Mouse (Mus musculus): Measurements from ENCODE around the gene Zfp750. TPM values are rescaled to one million over a fixed set of nuclear protein-coding genes. Genes with fewer than 3 reads are reported as not detected.
A peak's percentile ranks its signal among the peaks of the same experiment; 100 is the strongest.

Gene Zfp750
- polyA plus RNA-seq, 1 experiment from 2014 or later = 1.8 TPM

- Histone ChIP-seq H3K4me3 (ENCODE audit: low read depth, low read length) (no peak overlapping the region), H3K4me1 (ENCODE audit: control insufficient read depth, low read depth, low read length) (no peaks in the 10 kb centered on the region; the same call in none of the 2 replicates), H3K4me2 (ENCODE audit: low read depth, low read length) (no peak overlapping the region), H3K27ac (ENCODE audit: low read length) (no peak overlapping the region), H3K27me3 (ENCODE audit: control insufficient read depth, insufficient read depth, low read depth, low read length) (no peaks in the 10 kb centered on the region), H3K36me3 (ENCODE audit: control insufficient read depth, insufficient read depth) (peaks cover 19% of the 10 kb centered on the region), H3K9ac (ENCODE audit: low read depth, low read length) (no peak overlapping the region), H3K9me3 (replicated peaks; ENCODE audit: control insufficient read depth, low read length) (no peaks in the 10 kb centered on the region)
- WGBS (ENCODE audit: insufficient replicate concordance) = 61% methylated on average over 4 of the region's 4 CpGs
- no peak for ATAC-seq (ENCODE audit: low read depth)
These were observed 17.6 kb downstream of the Zfp750 start for GRCm38 (mm10) chr11:121501525-121501924.

GRCm38 (mm10) chr11:121500595-121500994 lies 18.5 kb downstream of the Zfp750 start:
- peak; percentile 58 for ATAC-seq (ENCODE audit: low read depth)
- Histone ChIP-seq H3K4me1 (ENCODE audit: control insufficient read depth, low read depth, low read length) (no peaks in the 10 kb centered on the region; the same call in none of the 2 replicates), H3K9ac (ENCODE audit: low read depth, low read length) (no peak overlapping the region), H3K27ac (ENCODE audit: low read length) (no peak overlapping the region), H3K9me3 (replicated peaks; ENCODE audit: control insufficient read depth, low read length) (no peaks in the 10 kb centered on the region), H3K4me2 (ENCODE audit: low read depth, low read length) (no peak overlapping the region), H3K4me3 (ENCODE audit: low read depth, low read length) (no peak overlapping the region), H3K27me3 (ENCODE audit: control insufficient read depth, insufficient read depth, low read depth, low read length) (no peaks in the 10 kb centered on the region), H3K36me3 (ENCODE audit: control insufficient read depth, insufficient read depth) (peaks cover 15% of the 10 kb centered on the region)

GRCm38 (mm10) chr11:121490651-121491050 lies 28.5 kb downstream of the Zfp750 start:
- H3K4me2 ChIP-seq (ENCODE audit: low read depth, low read length) = no peak overlapping the region
- no peak overlapping the region for H3K4me3 ChIP-seq (ENCODE audit: low read depth, low read length)
- no peak overlapping the region; the same call in 1 of the 2 replicates for H3K27ac ChIP-seq (ENCODE audit: low read length)
- no peaks in the 10 kb centered on the region; the same call in 1 of the 2 replicates for H3K36me3 ChIP-seq (ENCODE audit: control insufficient read depth, insufficient read depth)
- H3K27me3 ChIP-seq (ENCODE audit: control insufficient read depth, insufficient read depth, low read depth, low read length) = no peaks in the 10 kb centered on the region
- no peaks in the 10 kb centered on the region for H3K9me3 ChIP-seq (replicated peaks; ENCODE audit: control insufficient read depth, low read length)
- no peak overlapping the region for H3K9ac ChIP-seq (ENCODE audit: low read depth, low read length)
- H3K4me1 ChIP-seq (ENCODE audit: control insufficient read depth, low read depth, low read length) = no peaks in the 10 kb centered on the region; the same call in 1 of the 2 replicates
- ATAC-seq (ENCODE audit: low read depth) = peak; percentile 60

GRCm38 (mm10) chr11:121485882-121486281 lies 33.3 kb downstream of the Zfp750 start:
- ATAC-seq (ENCODE audit: low read depth) = no peak
- Histone ChIP-seq H3K9ac (ENCODE audit: low read depth, low read length) (no peak overlapping the region), H3K27ac (ENCODE audit: low read length) (no peak overlapping the region), H3K4me2 (ENCODE audit: low read depth, low read length) (no peak overlapping the region), H3K4me3 (ENCODE audit: low read depth, low read length) (no peak overlapping the region), H3K36me3 (ENCODE audit: control insufficient read depth, insufficient read depth) (no peaks in the 10 kb centered on the region), H3K9me3 (replicated peaks; ENCODE audit: control insufficient read depth, low read length) (no peaks in the 10 kb centered on the region), H3K27me3 (ENCODE audit: control insufficient read depth, insufficient read depth, low read depth, low read length) (no peaks in the 10 kb centered on the region), H3K4me1 (ENCODE audit: control insufficient read depth, low read depth, low read length) (peaks cover 2% of the 10 kb centered on the region; the same call in 1 of the 2 replicates)
- WGBS (ENCODE audit: insufficient replicate concordance) = 48% methylated on average over 9 of the region's 9 CpGs

- 55% methylated on average over 2 of the region's 2 CpGs for WGBS (ENCODE audit: insufficient replicate concordance)
- no peaks in the 10 kb centered on the region for H3K27me3 ChIP-seq (ENCODE audit: control insufficient read depth, insufficient read depth, low read depth, low read length)
- H3K9me3 ChIP-seq (replicated peaks; ENCODE audit: control insufficient read depth, low read length) = no peaks in the 10 kb centered on the region
- H3K4me1 ChIP-seq (ENCODE audit: control insufficient read depth, low read depth, low read length) = peaks cover 2% of the 10 kb centered on the region; the same call in 1 of the 2 replicates
- H3K9ac ChIP-seq (ENCODE audit: low read depth, low read length) = no peak overlapping the region
- no peak overlapping the region for H3K27ac ChIP-seq (ENCODE audit: low read length)
- no peaks in the 10 kb centered on the region; the same call in 1 of the 2 replicates for H3K36me3 ChIP-seq (ENCODE audit: control insufficient read depth, insufficient read depth)
- H3K4me3 ChIP-seq (ENCODE audit: low read depth, low read length) = no peak overlapping the region
- H3K4me2 ChIP-seq (ENCODE audit: low read depth, low read length) = no peak overlapping the region
- peak; percentile 45 for ATAC-seq (ENCODE audit: low read depth)
These were observed 38.0 kb downstream of the Zfp750 start for GRCm38 (mm10) chr11:121481129-121481528.

- no peaks in the 10 kb centered on the region for H3K9me3 ChIP-seq (replicated peaks; ENCODE audit: control insufficient read depth, low read length)
- H3K27ac ChIP-seq (ENCODE audit: low read length) = no peak overlapping the region
- no peaks in the 10 kb centered on the region for H3K27me3 ChIP-seq (ENCODE audit: control insufficient read depth, insufficient read depth, low read depth, low read length)
- no peak overlapping the region for H3K4me3 ChIP-seq (ENCODE audit: low read depth, low read length)
- no peaks in the 10 kb centered on the region; the same call in 1 of the 2 replicates for H3K36me3 ChIP-seq (ENCODE audit: control insufficient read depth, insufficient read depth)
- WGBS (ENCODE audit: insufficient replicate concordance) = 78% methylated on average over 15 of the region's 15 CpGs
- no peak overlapping the region for H3K9ac ChIP-seq (ENCODE audit: low read depth, low read length)
- peaks cover 5% of the 10 kb centered on the region; the same call in 1 of the 2 replicates for H3K4me1 ChIP-seq (ENCODE audit: control insufficient read depth, low read depth, low read length)
- no peak overlapping the region for H3K4me2 ChIP-seq (ENCODE audit: low read depth, low read length)
- ATAC-seq (ENCODE audit: low read depth) = no peak
These were observed 39.5 kb downstream of the Zfp750 start for GRCm38 (mm10) chr11:121479476-121480203.

GRCm38 (mm10) chr11:121475699-121476415 lies 43.3 kb downstream of the Zfp750 start:
- Histone ChIP-seq H3K36me3 (ENCODE audit: control insufficient read depth, insufficient read depth) (no peaks in the 10 kb centered on the region; the same call in 1 of the 2 replicates), H3K9ac (ENCODE audit: low read depth, low read length) (no peak overlapping the region), H3K27ac (ENCODE audit: low read length) (no peak overlapping the region), H3K4me1 (ENCODE audit: control insufficient read depth, low read depth, low read length) (0 out of 2 replicates have a peak, but pooled peaks cover 3% of the 10 kb centered on the region), H3K4me2 (ENCODE audit: low read depth, low read length) (no peak overlapping the region), H3K4me3 (ENCODE audit: low read depth, low read length) (no peak overlapping the region), H3K27me3 (ENCODE audit: control insufficient read depth, insufficient read depth, low read depth, low read length) (no peaks in the 10 kb centered on the region), H3K9me3 (replicated peaks; ENCODE audit: control insufficient read depth, low read length) (no peaks in the 10 kb centered on the region)
- peak; percentile 51; the same call in 1 of the 2 replicates for ATAC-seq (ENCODE audit: low read depth)
- 22% methylated on average over 9 of the region's 9 CpGs for WGBS (ENCODE audit: insufficient replicate concordance)

GRCm38 (mm10) chr11:121474831-121475230 lies 44.3 kb downstream of the Zfp750 start:
- Histone ChIP-seq H3K4me2 (ENCODE audit: low read depth, low read length) (no peak overlapping the region), H3K9ac (ENCODE audit: low read depth, low read length) (no peak overlapping the region), H3K4me1 (ENCODE audit: control insufficient read depth, low read depth, low read length) (0 out of 2 replicates have a peak, but pooled peaks cover 3% of the 10 kb centered on the region), H3K27ac (ENCODE audit: low read length) (0 out of 2 replicates have a peak overlapping the region, but pooled peaks have one; percentile 5), H3K4me3 (ENCODE audit: low read depth, low read length) (no peak overlapping the region), H3K27me3 (ENCODE audit: control insufficient read depth, insufficient read depth, low read depth, low read length) (no peaks in the 10 kb centered on the region), H3K36me3 (ENCODE audit: control insufficient read depth, insufficient read depth) (no peaks in the 10 kb centered on the region; the same call in 1 of the 2 replicates), H3K9me3 (replicated peaks; ENCODE audit: control insufficient read depth, low read length) (no peaks in the 10 kb centered on the region)
- 46% methylated on average over 3 of the region's 3 CpGs for WGBS (ENCODE audit: insufficient replicate concordance)
- no peak for ATAC-seq (ENCODE audit: low read depth)

GRCm38 (mm10) chr11:121467408-121467807 lies 51.7 kb downstream of the Zfp750 start:
- Histone ChIP-seq H3K27ac (ENCODE audit: low read length) (no peak overlapping the region), H3K9me3 (replicated peaks; ENCODE audit: control insufficient read depth, low read length) (no peaks in the 10 kb centered on the region), H3K4me2 (ENCODE audit: low read depth, low read length) (no peak overlapping the region), H3K9ac (ENCODE audit: low read depth, low read length) (no peak overlapping the region), H3K4me1 (ENCODE audit: control insufficient read depth, low read depth, low read length) (no peaks in the 10 kb centered on the region), H3K36me3 (ENCODE audit: control insufficient read depth, insufficient read depth) (peaks cover 10% of the 10 kb centered on the region), H3K4me3 (ENCODE audit: low read depth, low read length) (no peak overlapping the region), H3K27me3 (ENCODE audit: control insufficient read depth, insufficient read depth, low read depth, low read length) (no peaks in the 10 kb centered on the region)
- ATAC-seq (ENCODE audit: low read depth) = no peak
- 90% methylated on average over 6 of the region's 6 CpGs for WGBS (ENCODE audit: insufficient replicate concordance)
